Mouse (Mus musculus): Measurements from ENCODE around the gene Sp3.

DNA sequence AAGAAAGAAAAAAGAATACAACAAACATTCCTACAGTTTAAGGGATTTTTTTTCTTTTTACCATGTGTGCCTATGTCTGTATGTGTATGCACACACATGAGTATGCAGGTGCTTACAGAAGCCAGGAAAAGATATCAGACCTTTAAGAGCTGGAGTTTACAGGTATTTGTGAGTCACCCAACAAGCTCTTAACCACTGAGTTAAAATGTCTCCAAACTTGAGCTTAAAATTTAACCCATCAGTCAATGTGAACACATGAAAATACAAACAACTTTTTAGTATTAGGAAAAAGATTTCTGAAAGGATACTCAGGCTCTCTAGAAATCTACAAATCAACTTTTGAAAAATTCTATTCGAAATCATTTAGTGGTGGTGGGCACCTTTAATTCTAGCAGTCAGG, 11.7 kb downstream of the Sp3 start:
- no peak for TF ChIP-seq CTCF (IDR thresholded peaks at IDR 0.05; ENCODE audit: control insufficient read depth, insufficient read depth, insufficient read length)
- no peak for TF ChIP-seq MAX (IDR thresholded peaks at IDR 0.05)
- no peak for TF ChIP-seq USF1 (IDR thresholded peaks at IDR 0.05; ENCODE audit: low read depth)
- no peak for TF ChIP-seq MYOG (IDR thresholded peaks at IDR 0.05; ENCODE audit: control insufficient read depth, extremely low read depth, insufficient read length)
- no peak for TF ChIP-seq MYOD1 (IDR thresholded peaks at IDR 0.05; ENCODE audit: control insufficient read depth, insufficient read length, low read depth)
- no peak for TF ChIP-seq FOSL1 (IDR thresholded peaks at IDR 0.05; ENCODE audit: insufficient read depth, low read length, poor library complexity, severe bottlenecking)
- no peak for TF ChIP-seq CEBPB (IDR thresholded peaks at IDR 0.05; ENCODE audit: low read depth)

Data from C2C12 (cell line).